In genomic region chr13:43761156-43761855, GRCm38 (mm10) we compare ENCODE assay signal across 23 mouse cellular contexts. TPM values are rescaled to one million over a fixed set of nuclear protein-coding genes. Genes with fewer than 3 reads are reported as not detected.
A peak's percentile ranks its signal among the peaks of the same experiment; 100 is the strongest.
DNase-seq lines count a peak whose midpoint lies in the region; ATAC-seq lines count a peak whose summit lies in the region.
"Had no signal": no experiment of that assay in that cellular context is flagged by ENCODE, and none has a peak within 500 bp of the region (broad histone marks: within the 10 kb centered on the region; RNA-seq: fewer than 3 reads in every experiment).

No protein-coding gene starts in this region.

- H3K36me3 ChIP-seq in splenic B cell, adult 2 months (ENCODE audit: control insufficient read depth, insufficient read depth, low read length, poor library complexity, severe bottlenecking) = no peaks in the 10 kb centered on the region
- H3K36me3 ChIP-seq: embryonic facial prominence, embryonic 12.5 days; forebrain, embryonic 15.5 days; heart, embryonic 10.5 days; hindbrain, embryonic 13.5 days had no signal

- peak; percentile 91 for ATAC-seq in activated CD4-positive, CD25-positive, alpha-beta regulatory T cell, adult 4 months
- ATAC-seq: forebrain, embryonic 15.5 days; hindbrain, postnatal 0 days; intestine, embryonic 16.5 days; Patski had no signal

- DNase-seq in heart, adult 11 months = peak; percentile 45
- DNase-seq in heart, postnatal 4 days = no peak
- peak; percentile 64 for DNase-seq in splenic B cell, adult 2 months (ENCODE audit: low read depth, low spot score)
- DNase-seq in right cerebral cortex, postnatal 36 days (ENCODE audit: low spot score in 2 of 2) = no peak
- no peak for DNase-seq in lung, postnatal 4 days
- no peak for DNase-seq in cerebellum, adult 11-12 months
- DNase-seq: adrenal gland, adult 2 months; adrenal gland, postnatal 36 days; cerebellum, adult 11 months; cerebellum, adult 9-10 months; cerebellum, postnatal 25 days; gastrocnemius, adult 2 months; gastrocnemius, postnatal 36 days; heart, adult 18-20 months; heart, postnatal 10 days had no signal

- no peaks in the 10 kb centered on the region for H3K27me3 ChIP-seq in splenic B cell, adult 2 months (ENCODE audit: control insufficient read depth, insufficient read depth, low read length, poor library complexity, severe bottlenecking)
- H3K27me3 ChIP-seq: embryonic facial prominence, embryonic 12.5 days; forebrain, embryonic 15.5 days; hindbrain, embryonic 13.5 days; Patski had no signal

RNA-seq across cellular contexts. Expression of gene Cd83, which starts 23.3 kb away (rescaled TPM):
- 1 to 10 TPM; 2.3 to 2.7 TPM for total RNA-seq in heart, postnatal 4 days (2021)
- polyA plus RNA-seq in activated CD4-positive, CD25-positive, alpha-beta regulatory T cell, adult 4 months (2017; shearing (Covaris generic)) = 100 to 1,000 TPM; 170 to 252 TPM
- polyA plus RNA-seq: Patski had no signal

Comparison
In these comparisons a context has a peak if more than half of its experiments do, and no peak if none do; other contexts are left out.
1. DNase-seq: peak in heart, adult 11 months (single experiment) and splenic B cell, adult 2 months (single experiment); none in heart, postnatal 4 days (single experiment), right cerebral cortex, postnatal 36 days (0 of 2), lung, postnatal 4 days (0 of 2) and cerebellum, adult 11-12 months (single experiment).